Mouse (Mus musculus) cerebellum, postnatal 25 days (tissue): ENCODE measurements around the gene Ift80.
A peak's percentile ranks its signal among the peaks of the same experiment; 100 is the strongest.
"Not testable (repeated sequence)": the region's sequence is repeated elsewhere in the genome, so short reads cannot be mapped to it uniquely, and the experiment has no call there.

Experiments
- DNase-seq, 2 experiments: peaks; one replicate each; pipeline ENCODE4 v3.0.0; 2021; ENCODE audit warnings: mixed read lengths in 2 of 2

Gene Ift80

GRCm38 (mm10) chr3:68980898-68981297, 23.5 kb downstream of the Ift80 start:
- DNase-seq: no peak

- DNase-seq: no peak
Measured at GRCm38 (mm10) chr3:68979187-68979586, 25.2 kb downstream of the Ift80 start.

GRCm38 (mm10) chr3:68977696-68978095, 26.7 kb downstream of the Ift80 start:
- no peak for DNase-seq

- no peak for DNase-seq
Measured at GRCm38 (mm10) chr3:68975533-68976490, 28.6 kb downstream of the Ift80 start.

- no peak for DNase-seq
Measured at GRCm38 (mm10) chr3:68974639-68975532, 29.5 kb downstream of the Ift80 start.

- DNase-seq: no peak
Measured at GRCm38 (mm10) chr3:68973574-68973973, 30.8 kb downstream of the Ift80 start.

GRCm38 (mm10) chr3:68969091-68969590, 35.2 kb downstream of the Ift80 start:
- no peak for DNase-seq

GRCm38 (mm10) chr3:68967404-68967803, 37.0 kb downstream of the Ift80 start:
- DNase-seq: no peak

GRCm38 (mm10) chr3:68966527-68967285, 37.7 kb downstream of the Ift80 start:
- no peak for DNase-seq

GRCm38 (mm10) chr3:68964682-68965081, 39.7 kb downstream of the Ift80 start:
- peak in 1 of 2 experiments; percentile 19 for DNase-seq

- DNase-seq: no peak
Measured at GRCm38 (mm10) chr3:68957413-68957812, 47.0 kb downstream of the Ift80 start.

- DNase-seq: no peak
Measured at GRCm38 (mm10) chr3:68956454-68956853, 47.9 kb downstream of the Ift80 start.

GRCm38 (mm10) chr3:68954487-68954886, 49.9 kb downstream of the Ift80 start:
- peak in 1 of 2 experiments; percentile 17 for DNase-seq

GRCm38 (mm10) chr3:68952707-68953106, 51.7 kb downstream of the Ift80 start:
- no peak for DNase-seq

- DNase-seq: not testable (repeated sequence)
Measured at GRCm38 (mm10) chr3:68951971-68952370, 52.4 kb downstream of the Ift80 start.

GRCm38 (mm10) chr3:68949381-68949780, 55.0 kb downstream of the Ift80 start:
- DNase-seq: no peak

GRCm38 (mm10) chr3:68948918-68949317, 55.5 kb downstream of the Ift80 start:
- DNase-seq: peak in 1 of 2 experiments; percentile 21

- no peak for DNase-seq
Measured at GRCm38 (mm10) chr3:68941867-68942266, 62.5 kb downstream of the Ift80 start.

GRCm38 (mm10) chr3:68940311-68940710, 64.1 kb downstream of the Ift80 start:
- no peak for DNase-seq

- DNase-seq: no peak
Measured at GRCm38 (mm10) chr3:68939312-68939711, 65.1 kb downstream of the Ift80 start.

- DNase-seq: no peak
Measured at GRCm38 (mm10) chr3:68936709-68937108, 67.7 kb downstream of the Ift80 start.

- peak in 1 of 2 experiments; percentile 13 for DNase-seq
Measured at GRCm38 (mm10) chr3:68935498-68935897, 68.9 kb downstream of the Ift80 start.
